Mouse (Mus musculus): ENCODE data around the gene 5430419D17Rik. TPM values are rescaled to one million over a fixed set of nuclear protein-coding genes. Genes with fewer than 3 reads are reported as not detected.

5430419D17Rik gene
- not detected in 2 replicates for polyA plus RNA-seq (2014; fragmentation: Nextera tagmentation; extraction: Ambion mirVana)

- WGBS: 87% methylated on average over 9 of the region's 9 CpGs
- H3K4me1 ChIP-seq (ENCODE audit: control insufficient read depth, insufficient read depth, low read length): no peaks in the 10 kb centered on the region
- no peaks in the 10 kb centered on the region for H3K9me3 ChIP-seq (replicated peaks; ENCODE audit: control insufficient read depth, low read length)
- H3K27ac ChIP-seq (replicated peaks; ENCODE audit: low read depth, low read length): no peak within 1 kb of the TSS
- no peaks in the 10 kb centered on the region for H3K36me3 ChIP-seq (replicated peaks; ENCODE audit: control insufficient read depth, insufficient read depth, low read depth, low read length)
- H3K4me2 ChIP-seq (ENCODE audit: low read depth, low read length): no peak within 1 kb of the TSS
- H3K4me3 ChIP-seq (ENCODE audit: low read depth, low read length): no peak within 1 kb of the TSS
- ATAC-seq (replicated peaks; ENCODE audit: insufficient number of reproducible peaks, low FRiP score, low TSS enrichment, low read depth): no peak
- no peaks in the 10 kb centered on the region for H3K27me3 ChIP-seq (ENCODE audit: control insufficient read depth, insufficient read depth, low read length)
- H3K9ac ChIP-seq (replicated peaks; ENCODE audit: low read length): no peak within 1 kb of the TSS
- no peak for DNase-seq (ENCODE audit: low spot score)
These were observed at the start of gene 5430419D17Rik for GRCm38 (mm10) chr7:131174121-131174520. Gene 5430419D17Rik, plus strand, starts transcription at chr7:131174402.

- Histone ChIP-seq H3K27ac (replicated peaks; ENCODE audit: low read depth, low read length) (no peak overlapping the region), H3K4me2 (ENCODE audit: low read depth, low read length) (no peak overlapping the region), H3K36me3 (replicated peaks; ENCODE audit: control insufficient read depth, insufficient read depth, low read depth, low read length) (no peaks in the 10 kb centered on the region), H3K9ac (replicated peaks; ENCODE audit: low read length) (no peak overlapping the region), H3K27me3 (ENCODE audit: control insufficient read depth, insufficient read depth, low read length) (no peaks in the 10 kb centered on the region), H3K4me3 (ENCODE audit: low read depth, low read length) (no peak overlapping the region), H3K9me3 (replicated peaks; ENCODE audit: control insufficient read depth, low read length) (no peaks in the 10 kb centered on the region), H3K4me1 (ENCODE audit: control insufficient read depth, insufficient read depth, low read length) (no peaks in the 10 kb centered on the region)
- ATAC-seq (replicated peaks; ENCODE audit: insufficient number of reproducible peaks, low FRiP score, low TSS enrichment, low read depth): no peak
- DNase-seq (ENCODE audit: low spot score): no peak
- 65% methylated on average over 12 of the region's 12 CpGs for WGBS
These were observed 44.2 kb upstream of the 5430419D17Rik start for GRCm38 (mm10) chr7:131130021-131130420.

GRCm38 (mm10) chr7:131133181-131133580 is 41.0 kb upstream of the 5430419D17Rik start:
- Histone ChIP-seq H3K4me1 (ENCODE audit: control insufficient read depth, insufficient read depth, low read length) (no peaks in the 10 kb centered on the region), H3K27ac (replicated peaks; ENCODE audit: low read depth, low read length) (no peak overlapping the region), H3K9me3 (replicated peaks; ENCODE audit: control insufficient read depth, low read length) (no peaks in the 10 kb centered on the region), H3K36me3 (replicated peaks; ENCODE audit: control insufficient read depth, insufficient read depth, low read depth, low read length) (no peaks in the 10 kb centered on the region), H3K9ac (replicated peaks; ENCODE audit: low read length) (no peak overlapping the region), H3K4me3 (ENCODE audit: low read depth, low read length) (no peak overlapping the region), H3K27me3 (ENCODE audit: control insufficient read depth, insufficient read depth, low read length) (no peaks in the 10 kb centered on the region), H3K4me2 (ENCODE audit: low read depth, low read length) (no peak overlapping the region)
- DNase-seq (ENCODE audit: low spot score) (no peak), ATAC-seq (replicated peaks; ENCODE audit: insufficient number of reproducible peaks, low FRiP score, low TSS enrichment, low read depth) (no peak)
- 72% methylated on average over 3 of the region's 3 CpGs for WGBS

GRCm38 (mm10) chr7:131146214-131146613 is 28.0 kb upstream of the 5430419D17Rik start, which contains the start of gene 4933402N03Rik:
Gene 4933402N03Rik, minus strand, starts transcription at chr7:131146314.
- Histone ChIP-seq H3K36me3 (replicated peaks; ENCODE audit: control insufficient read depth, insufficient read depth, low read depth, low read length) (no peaks in the 10 kb centered on the region), H3K27ac (replicated peaks; ENCODE audit: low read depth, low read length) (no peak within 1 kb of the TSS), H3K9ac (replicated peaks; ENCODE audit: low read length) (no peak within 1 kb of the TSS), H3K4me2 (ENCODE audit: low read depth, low read length) (no peak within 1 kb of the TSS), H3K4me1 (ENCODE audit: control insufficient read depth, insufficient read depth, low read length) (no peaks in the 10 kb centered on the region), H3K27me3 (ENCODE audit: control insufficient read depth, insufficient read depth, low read length) (no peaks in the 10 kb centered on the region), H3K9me3 (replicated peaks; ENCODE audit: control insufficient read depth, low read length) (no peaks in the 10 kb centered on the region), H3K4me3 (ENCODE audit: low read depth, low read length) (no peak within 1 kb of the TSS)
- ATAC-seq (replicated peaks; ENCODE audit: insufficient number of reproducible peaks, low FRiP score, low TSS enrichment, low read depth) (no peak), DNase-seq (ENCODE audit: low spot score) (no peak)
- WGBS: 91% methylated on average over 2 of the region's 2 CpGs

- DNase-seq (ENCODE audit: low spot score) (no peak), ATAC-seq (replicated peaks; ENCODE audit: insufficient number of reproducible peaks, low FRiP score, low TSS enrichment, low read depth) (no peak)
- Histone ChIP-seq H3K4me1 (ENCODE audit: control insufficient read depth, insufficient read depth, low read length) (no peaks in the 10 kb centered on the region), H3K4me3 (ENCODE audit: low read depth, low read length) (no peak overlapping the region), H3K27ac (replicated peaks; ENCODE audit: low read depth, low read length) (no peak overlapping the region), H3K27me3 (ENCODE audit: control insufficient read depth, insufficient read depth, low read length) (no peaks in the 10 kb centered on the region), H3K4me2 (ENCODE audit: low read depth, low read length) (no peak overlapping the region), H3K36me3 (replicated peaks; ENCODE audit: control insufficient read depth, insufficient read depth, low read depth, low read length) (no peaks in the 10 kb centered on the region), H3K9me3 (replicated peaks; ENCODE audit: control insufficient read depth, low read length) (no peaks in the 10 kb centered on the region), H3K9ac (replicated peaks; ENCODE audit: low read length) (no peak overlapping the region)
- 92% methylated on average over 3 of the region's 3 CpGs for WGBS
These were observed 24.0 kb upstream of the 5430419D17Rik start for GRCm38 (mm10) chr7:131150179-131150578.

GRCm38 (mm10) chr7:131153044-131153443 is 21.2 kb upstream of the 5430419D17Rik start:
- H3K9me3 ChIP-seq (replicated peaks; ENCODE audit: control insufficient read depth, low read length): no peaks in the 10 kb centered on the region
- WGBS: 79% methylated on average over 5 of the region's 5 CpGs
- no peak overlapping the region for H3K27ac ChIP-seq (replicated peaks; ENCODE audit: low read depth, low read length)
- ATAC-seq (replicated peaks; ENCODE audit: insufficient number of reproducible peaks, low FRiP score, low TSS enrichment, low read depth) (no peak), DNase-seq (ENCODE audit: low spot score) (no peak)
- no peaks in the 10 kb centered on the region for H3K36me3 ChIP-seq (replicated peaks; ENCODE audit: control insufficient read depth, insufficient read depth, low read depth, low read length)
- no peak overlapping the region for H3K4me2 ChIP-seq (ENCODE audit: low read depth, low read length)
- H3K4me1 ChIP-seq (ENCODE audit: control insufficient read depth, insufficient read depth, low read length): no peaks in the 10 kb centered on the region
- H3K27me3 ChIP-seq (ENCODE audit: control insufficient read depth, insufficient read depth, low read length): no peaks in the 10 kb centered on the region
- H3K4me3 ChIP-seq (ENCODE audit: low read depth, low read length): no peak overlapping the region
- H3K9ac ChIP-seq (replicated peaks; ENCODE audit: low read length): no peak overlapping the region

GRCm38 (mm10) chr7:131162251-131162650 is 12.0 kb upstream of the 5430419D17Rik start:
- ATAC-seq (replicated peaks; ENCODE audit: insufficient number of reproducible peaks, low FRiP score, low TSS enrichment, low read depth): no peak
- Histone ChIP-seq H3K36me3 (replicated peaks; ENCODE audit: control insufficient read depth, insufficient read depth, low read depth, low read length) (no peaks in the 10 kb centered on the region), H3K4me2 (ENCODE audit: low read depth, low read length) (no peak overlapping the region), H3K9me3 (replicated peaks; ENCODE audit: control insufficient read depth, low read length) (no peaks in the 10 kb centered on the region), H3K9ac (replicated peaks; ENCODE audit: low read length) (no peak overlapping the region), H3K4me1 (ENCODE audit: control insufficient read depth, insufficient read depth, low read length) (no peaks in the 10 kb centered on the region), H3K27ac (replicated peaks; ENCODE audit: low read depth, low read length) (no peak overlapping the region), H3K27me3 (ENCODE audit: control insufficient read depth, insufficient read depth, low read length) (no peaks in the 10 kb centered on the region), H3K4me3 (ENCODE audit: low read depth, low read length) (no peak overlapping the region)
- WGBS: 66% methylated on average over 7 of the region's 7 CpGs
- no peak for DNase-seq (ENCODE audit: low spot score)

GRCm38 (mm10) chr7:131167771-131168170 is 6.4 kb upstream of the 5430419D17Rik start:
- H3K4me3 ChIP-seq (ENCODE audit: low read depth, low read length): no peak overlapping the region
- no peaks in the 10 kb centered on the region for H3K27me3 ChIP-seq (ENCODE audit: control insufficient read depth, insufficient read depth, low read length)
- no peaks in the 10 kb centered on the region for H3K36me3 ChIP-seq (replicated peaks; ENCODE audit: control insufficient read depth, insufficient read depth, low read depth, low read length)
- WGBS: 77% methylated on average over 3 of the region's 3 CpGs
- H3K9ac ChIP-seq (replicated peaks; ENCODE audit: low read length): no peak overlapping the region
- DNase-seq (ENCODE audit: low spot score): no peak
- ATAC-seq (replicated peaks; ENCODE audit: insufficient number of reproducible peaks, low FRiP score, low TSS enrichment, low read depth): no peak
- H3K4me2 ChIP-seq (ENCODE audit: low read depth, low read length): no peak overlapping the region
- H3K4me1 ChIP-seq (ENCODE audit: control insufficient read depth, insufficient read depth, low read length): no peaks in the 10 kb centered on the region
- H3K9me3 ChIP-seq (replicated peaks; ENCODE audit: control insufficient read depth, low read length): no peaks in the 10 kb centered on the region
- H3K27ac ChIP-seq (replicated peaks; ENCODE audit: low read depth, low read length): no peak overlapping the region
